Mouse (Mus musculus) midbrain, postnatal 0 days (tissue): ENCODE data around the gene C87436. TPM values are rescaled to one million over a fixed set of nuclear protein-coding genes. Genes with fewer than 3 reads are reported as not detected.

Experiments used
- ATAC-seq: fragments of 200-750 bp; cut with Nextera tagmentation; 2 replicates; pipeline ENCODE4 v1.8.0; 2017; ENCODE audit warnings: moderate number of reproducible peaks, mild to moderate bottlenecking, moderate TSS enrichment, moderate library complexity; ENCODE audit not compliant: low FRiP score
- DNase-seq: peaks from one replicate; pipeline ENCODE4 v3.0.0-alpha.2; 2015; ENCODE audit warnings: low spot score
- H3K27ac ChIP-seq: fragments of 300-500 bp; sonication (generic); 2 replicates; pipeline ENCODE4 v1.5.1; 2014; ENCODE audit warnings: low read depth, mild to moderate bottlenecking, low read length, mixed read lengths
- H3K27me3 ChIP-seq: fragments of 300-500 bp; sonication (generic); 2 replicates; pipeline ENCODE4 v1.6.1; 2014; ENCODE audit warnings: low read length, control low read depth, mixed read lengths; ENCODE audit not compliant: insufficient read depth
- H3K36me3 ChIP-seq: fragments of 300-500 bp; sonication (generic); 2 replicates; pipeline ENCODE4 v1.6.1; 2014; ENCODE audit warnings: low read length, control low read depth, mixed read lengths; ENCODE audit not compliant: insufficient read depth
- H3K4me1 ChIP-seq: fragments of 300-500 bp; sonication (generic); 2 replicates; pipeline ENCODE4 v1.6.1; 2014; ENCODE audit warnings: mild to moderate bottlenecking, control low read depth, antibody characterized with exemption, low read length, mixed read lengths; ENCODE audit not compliant: insufficient read depth
- H3K4me2 ChIP-seq: fragments of 300-500 bp; sonication (generic); 2 replicates; pipeline ENCODE4 v1.6.1; 2014; ENCODE audit warnings: low read depth, mild to moderate bottlenecking, low read length, mixed read lengths; ENCODE audit not compliant: poor library complexity, severe bottlenecking
- H3K4me3 ChIP-seq: fragments of 300-500 bp; sonication (generic); 2 replicates; pipeline ENCODE4 v1.5.1; 2014; ENCODE audit warnings: low read depth, mild to moderate bottlenecking, low read length, moderate library complexity
- H3K9ac ChIP-seq: fragments of 300-500 bp; sonication (generic); replicated peaks from 2 replicates; pipeline ENCODE4 v1.6.1; 2014; ENCODE audit warnings: mild to moderate bottlenecking, low read length, moderate library complexity, mixed read lengths; ENCODE audit not compliant: poor library complexity, severe bottlenecking
- H3K9me3 ChIP-seq: fragments of 300-500 bp; sonication (generic); 2 replicates; pipeline ENCODE4 v1.6.1; 2016; ENCODE audit warnings: low read length, control low read depth
- CTCF ChIP-seq: IDR thresholded peaks from 2 replicates; pipeline ENCODE4 v1.5.1; 2016; ENCODE audit warnings: antibody characterized with exemption, mild to moderate bottlenecking
- WGBS: fragments of 180-500 bp; shearing (Covaris S2); extraction: QIAGEN DNeasy Blood & Tissue Kit; methylation state at CpG from one replicate; pipeline ENCODE4 v1.1.7; 2014; 5-methylcytosine and 5-hydroxymethylcytosine counted together
- polyA plus RNA-seq: library from polyadenylated mRNA; unstranded; fragments of >200 nt; fragmentation: Nextera tagmentation; extraction: Ambion mirVana; gene quantifications from 2 replicates; pipeline ENCODE4 v1.2.1, GENCODE M21; 2015
- total RNA-seq: library from RNA; depleted of rRNA; stranded (reverse); fragments of >200 nt; gene quantifications from 2 replicates; pipeline ENCODE4 v1.2.3, GENCODE M21; 2014

The C87436 gene
- total and polyA plus RNA-seq, 2 experiments from 2014 or later: 13.9 to 16.3 TPM

GRCm38 (mm10) chr6:86480189-86480831, 42.1 kb downstream of the C87436 start:
- Histone ChIP-seq H3K27me3 (no peaks in the 10 kb centered on the region), H3K4me3 (no peak overlapping the region), H3K4me2 (peak overlapping the region; percentile 9; the same call in 1 of the 2 replicates), H3K27ac (peak overlapping the region; percentile 57), H3K9me3 (no peaks in the 10 kb centered on the region), H3K36me3 (no peaks in the 10 kb centered on the region), H3K9ac (no peak overlapping the region; the same call in 1 of the 2 replicates), H3K4me1 (no peaks in the 10 kb centered on the region)
- 33% methylated on average over 9 of the region's 9 CpGs for whole genome bisulfite sequencing
- no peak for ATAC-seq
- DNase-seq: no peak
- no peak for TF ChIP-seq CTCF

DNA sequence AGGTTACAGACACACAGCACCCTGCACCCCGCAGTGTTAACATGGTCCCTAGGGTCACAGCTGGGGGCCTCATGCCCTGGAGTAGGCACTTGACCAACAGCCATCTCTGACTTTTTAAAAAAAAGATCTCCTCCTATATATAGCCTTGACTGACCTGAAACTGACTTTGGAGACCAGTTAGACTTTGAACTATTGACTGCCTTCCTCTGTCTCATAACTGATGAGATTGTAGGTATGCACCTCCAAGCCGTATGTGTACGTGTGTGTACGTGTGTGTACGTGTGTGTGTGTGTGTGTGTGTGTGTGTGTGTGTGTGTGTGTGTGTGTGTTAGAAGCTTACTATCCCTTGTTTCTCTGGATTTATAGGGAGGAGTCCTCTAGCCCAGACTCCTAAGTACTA, 43.7 kb downstream of the C87436 start:
- WGBS: 94% methylated on average over 5 of the region's 5 CpGs
- H3K4me3 ChIP-seq: no peak overlapping the region
- no peaks in the 10 kb centered on the region for H3K27me3 ChIP-seq
- no peak overlapping the region for H3K9ac ChIP-seq
- no peak for DNase-seq
- no peaks in the 10 kb centered on the region for H3K4me1 ChIP-seq
- H3K9me3 ChIP-seq: no peaks in the 10 kb centered on the region
- no peak for ATAC-seq
- no peak overlapping the region for H3K27ac ChIP-seq
- no peak for TF ChIP-seq CTCF
- no peak overlapping the region for H3K4me2 ChIP-seq
- H3K36me3 ChIP-seq: no peaks in the 10 kb centered on the region

DNA sequence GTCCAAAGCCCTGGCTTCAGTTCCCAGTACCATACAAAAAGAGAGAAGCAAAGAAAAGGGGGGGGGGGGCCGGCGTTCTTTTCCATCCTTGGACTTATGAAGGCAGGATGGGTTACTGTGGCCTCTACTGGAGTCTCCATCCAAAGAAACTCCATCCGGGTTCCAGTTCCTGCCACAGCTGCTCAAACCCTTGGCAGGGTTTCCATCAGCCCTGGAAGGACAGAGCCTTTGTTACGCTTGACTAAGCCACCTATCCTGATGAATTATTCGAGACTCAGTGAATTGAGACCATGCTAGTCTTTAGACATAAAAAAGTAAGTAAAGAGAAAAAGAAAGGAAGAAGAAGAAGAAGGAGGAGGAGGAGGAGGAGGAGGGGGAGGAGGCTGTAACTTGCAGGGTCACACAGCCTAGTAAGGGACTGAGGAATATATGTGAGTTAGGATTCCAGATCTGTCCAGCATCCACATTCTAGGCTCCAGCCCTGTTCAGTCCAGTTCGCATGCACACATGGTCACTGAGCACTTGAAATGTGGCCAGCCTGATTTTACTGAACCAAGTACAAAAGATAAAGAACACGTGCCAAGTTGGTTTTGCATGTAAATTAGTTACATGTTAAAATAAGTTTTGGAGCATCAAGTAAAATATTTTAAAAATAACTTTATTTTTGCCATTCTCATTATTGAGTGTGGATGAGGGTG, 47.9 kb downstream of the C87436 start:
- Histone ChIP-seq H3K4me3 (no peak overlapping the region), H3K4me1 (peaks cover 10% of the 10 kb centered on the region), H3K9me3 (no peaks in the 10 kb centered on the region), H3K4me2 (no peak overlapping the region), H3K9ac (no peak overlapping the region), H3K36me3 (no peaks in the 10 kb centered on the region), H3K27me3 (no peaks in the 10 kb centered on the region), H3K27ac (no peak overlapping the region)
- no peak for TF ChIP-seq CTCF
- peak; percentile 42 for DNase-seq
- 51% methylated on average over 5 of the region's 7 CpGs for WGBS
- ATAC-seq: no peak

DNA sequence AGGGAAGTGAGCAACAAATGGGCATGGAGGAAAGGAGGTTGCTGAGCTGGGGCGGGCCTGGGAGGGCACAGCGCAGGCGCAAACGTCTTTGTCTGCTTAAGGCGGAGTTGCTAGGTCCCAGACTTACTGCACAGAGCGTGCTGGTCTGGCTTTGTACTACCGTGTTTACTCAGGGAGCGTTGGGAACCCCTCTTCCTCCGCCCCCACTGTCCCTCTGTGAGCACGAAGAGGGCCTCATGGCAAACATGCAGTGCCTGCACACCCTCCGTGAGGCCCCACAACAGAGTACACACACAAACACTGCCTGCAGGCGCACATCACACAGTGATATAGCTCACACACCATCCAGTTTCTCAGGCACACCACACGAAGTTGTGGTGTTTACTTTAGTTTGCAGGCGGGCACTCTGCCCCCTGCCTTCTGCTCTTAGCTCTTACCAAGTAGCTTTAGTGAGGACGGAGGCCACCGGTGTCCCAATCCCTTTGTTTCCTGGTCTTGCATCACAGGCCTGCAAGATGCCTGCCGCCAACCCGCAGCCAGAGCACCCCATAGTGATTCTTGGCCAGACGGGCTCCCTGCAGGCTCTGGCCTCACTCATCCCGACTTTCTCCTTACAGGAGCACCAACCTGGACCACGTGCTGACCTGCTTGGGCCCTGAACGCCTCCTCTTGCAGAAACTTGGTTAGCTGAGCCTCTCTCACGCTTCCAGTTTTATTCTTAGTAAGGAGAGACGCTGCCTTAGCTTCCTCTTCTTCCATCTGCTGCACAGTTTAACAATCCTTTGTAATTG, 49.4 kb downstream of the C87436 start:
- H3K9ac ChIP-seq: peak overlapping the region; percentile 60
- peak overlapping the region; percentile 91 for H3K27ac ChIP-seq
- H3K4me2 ChIP-seq: peak overlapping the region; percentile 39
- peak; percentile 50 for TF ChIP-seq CTCF
- peaks cover 10% of the 10 kb centered on the region for H3K4me1 ChIP-seq
- peak; percentile 89 for DNase-seq
- H3K36me3 ChIP-seq: no peaks in the 10 kb centered on the region
- H3K27me3 ChIP-seq: no peaks in the 10 kb centered on the region
- 5% methylated on average over 24 of the region's 24 CpGs for WGBS
- no peaks in the 10 kb centered on the region for H3K9me3 ChIP-seq
- H3K4me3 ChIP-seq: peak overlapping the region; percentile 6; the same call in 1 of the 2 replicates
- peak; percentile 92 for ATAC-seq

DNA sequence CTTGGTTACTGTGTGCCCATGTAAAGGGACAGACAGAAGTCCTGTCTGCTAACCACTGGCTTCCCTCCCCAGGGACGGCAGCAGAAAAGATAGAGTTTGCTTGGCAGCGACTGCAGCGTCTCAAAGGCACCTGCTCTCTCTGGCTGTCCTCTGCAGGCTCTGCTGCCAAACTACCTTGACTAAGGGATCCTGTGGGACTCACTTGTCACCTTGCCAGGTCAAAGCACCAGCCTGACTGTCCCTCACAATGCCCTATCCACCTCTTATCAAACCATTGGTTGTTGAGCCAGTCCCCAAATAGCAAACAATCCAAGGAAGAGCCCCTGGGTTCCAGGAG, 49.9 kb downstream of the C87436 start:
- DNase-seq: peak; percentile 60
- no peak for ATAC-seq

More for the DNA sequence above, 49.9 kb downstream of the C87436 start:
- peak overlapping the region; percentile 91 for H3K27ac ChIP-seq
- no peak for TF ChIP-seq CTCF
- peak overlapping the region; percentile 60; the same call in 1 of the 2 replicates for H3K9ac ChIP-seq
- no peaks in the 10 kb centered on the region for H3K27me3 ChIP-seq
- no peaks in the 10 kb centered on the region for H3K36me3 ChIP-seq
- no peaks in the 10 kb centered on the region for H3K9me3 ChIP-seq
- no peak overlapping the region for H3K4me3 ChIP-seq
- WGBS: 14% methylated on average over 3 of the region's 3 CpGs
- H3K4me1 ChIP-seq: peaks cover 10% of the 10 kb centered on the region
- 0 out of 2 replicates have a peak overlapping the region, but pooled peaks have one; percentile 39 for H3K4me2 ChIP-seq
